Mouse (Mus musculus) embryo, embryonic 11 days (tissue): Measurements from ENCODE around the gene Fus.
A peak's percentile ranks its signal among the peaks of the same experiment; 100 is the strongest.
"Not testable (repeated sequence)": the region's sequence is repeated elsewhere in the genome, so short reads cannot be mapped to it uniquely, and the experiment has no call there.

Source experiments
- DNase-seq: peaks from one replicate; pipeline ENCODE4 v3.0.0-alpha.2; 2015

The Fus gene

DNA sequence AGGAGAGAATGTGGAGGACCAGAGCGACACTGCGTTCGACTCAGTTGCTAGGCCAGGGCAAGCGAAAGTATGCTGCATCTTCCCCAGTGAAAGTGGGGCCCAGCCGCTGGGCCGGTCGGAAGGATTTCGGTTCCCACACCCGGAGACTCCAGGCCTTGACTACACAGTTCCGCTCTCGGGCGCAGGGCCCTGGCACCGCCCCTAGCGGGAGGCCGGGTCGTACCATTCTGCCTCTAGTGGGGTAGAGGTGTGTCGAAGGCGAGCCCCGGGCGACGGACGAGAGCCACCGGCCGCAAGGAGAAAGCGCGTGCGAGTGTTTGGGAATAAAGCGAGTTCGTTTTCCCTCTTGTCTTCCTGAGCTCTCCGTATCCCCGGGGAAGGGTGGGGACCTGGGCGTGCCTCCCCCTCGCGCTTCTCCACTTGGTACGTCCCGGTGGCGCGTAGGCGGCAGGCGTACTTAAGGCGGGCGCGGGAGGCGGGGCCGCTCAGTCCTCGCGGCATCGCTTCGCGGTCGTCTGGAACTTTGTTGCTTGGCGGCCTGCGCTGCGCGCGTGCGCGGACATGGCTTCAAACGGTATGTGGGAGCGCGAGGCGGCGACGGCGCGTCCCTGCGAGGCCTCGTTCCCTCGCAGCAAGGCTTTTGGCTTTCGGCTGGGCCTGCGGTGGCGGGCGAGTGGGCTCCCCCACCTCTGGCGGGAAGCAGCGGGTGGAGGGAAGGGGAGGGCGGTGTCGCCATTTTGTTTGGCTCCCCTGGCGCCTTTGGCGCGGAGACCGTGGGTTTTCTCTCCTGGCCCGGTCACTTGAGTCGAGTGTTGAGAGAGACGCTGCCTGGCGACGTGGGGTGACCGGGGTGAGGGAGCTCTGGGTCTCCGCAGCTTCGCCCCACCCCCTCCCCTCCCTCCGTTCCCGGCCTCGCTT, at the start of gene Fus:
Gene Fus, plus strand, starts transcription at position 454 of the 918 bp plus-strand sequence.
- DNase-seq: peak; percentile 96

DNA sequence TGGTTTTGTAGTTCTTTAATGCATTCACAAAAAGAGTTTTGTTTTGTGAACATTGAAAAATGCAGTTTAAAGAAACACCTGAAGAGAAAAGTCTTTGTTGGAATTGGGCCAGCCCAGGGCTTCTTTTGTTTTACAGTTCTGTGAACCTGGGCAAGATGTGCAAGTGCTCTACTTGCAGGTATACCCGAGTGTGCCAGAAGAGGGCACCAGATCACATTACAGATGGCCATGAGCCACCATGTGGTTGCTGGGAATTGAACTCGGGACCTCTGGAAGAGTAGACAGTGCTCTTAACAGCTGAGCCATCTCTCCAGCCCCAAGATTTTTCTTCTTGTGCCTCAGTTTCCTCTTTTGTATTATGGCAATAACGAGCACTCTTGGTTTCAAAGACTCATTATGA, 49.1 kb upstream of the Fus start:
- DNase-seq: peak; percentile 49

DNA sequence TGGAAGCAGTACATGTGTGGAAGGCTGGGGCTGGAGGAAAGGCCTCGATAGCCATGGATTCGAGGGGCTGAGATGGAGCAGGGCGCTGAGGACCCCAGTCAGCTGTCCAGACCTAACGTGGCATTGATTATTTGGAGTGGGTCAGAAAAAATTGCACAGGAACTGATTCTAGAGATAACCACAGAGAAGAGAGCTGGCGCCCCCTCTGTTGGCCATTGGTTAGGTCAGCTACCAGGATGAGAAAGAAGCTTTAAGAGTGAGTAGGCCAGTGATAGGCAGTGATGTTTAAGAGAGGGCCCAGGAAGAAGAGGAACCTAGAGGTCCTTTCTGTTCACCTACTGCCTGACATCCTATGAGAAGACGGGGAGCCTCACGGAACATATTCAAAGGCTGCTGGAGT, 48.0 kb upstream of the Fus start:
- no peak for DNase-seq

DNA sequence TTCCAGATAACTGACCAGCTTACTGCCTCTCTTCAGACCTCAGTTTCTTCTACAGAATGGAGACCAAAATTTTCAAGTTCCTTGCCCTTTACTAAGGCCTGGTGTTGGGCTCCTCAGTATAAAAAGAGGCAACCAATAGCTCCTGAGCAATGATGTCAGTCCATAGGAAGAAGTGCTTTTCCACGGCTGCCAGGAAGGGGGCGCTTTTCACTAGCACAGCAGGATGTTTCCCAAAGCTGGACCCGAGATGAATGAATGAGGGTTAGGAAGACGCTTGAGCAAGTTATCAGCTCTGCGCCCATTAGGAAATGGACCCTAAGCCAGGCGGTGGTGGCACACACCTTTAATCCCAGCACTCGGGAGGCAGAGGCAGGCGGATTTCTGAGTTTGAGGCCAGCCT, 45.7 kb upstream of the Fus start:
- DNase-seq: no peak

DNA sequence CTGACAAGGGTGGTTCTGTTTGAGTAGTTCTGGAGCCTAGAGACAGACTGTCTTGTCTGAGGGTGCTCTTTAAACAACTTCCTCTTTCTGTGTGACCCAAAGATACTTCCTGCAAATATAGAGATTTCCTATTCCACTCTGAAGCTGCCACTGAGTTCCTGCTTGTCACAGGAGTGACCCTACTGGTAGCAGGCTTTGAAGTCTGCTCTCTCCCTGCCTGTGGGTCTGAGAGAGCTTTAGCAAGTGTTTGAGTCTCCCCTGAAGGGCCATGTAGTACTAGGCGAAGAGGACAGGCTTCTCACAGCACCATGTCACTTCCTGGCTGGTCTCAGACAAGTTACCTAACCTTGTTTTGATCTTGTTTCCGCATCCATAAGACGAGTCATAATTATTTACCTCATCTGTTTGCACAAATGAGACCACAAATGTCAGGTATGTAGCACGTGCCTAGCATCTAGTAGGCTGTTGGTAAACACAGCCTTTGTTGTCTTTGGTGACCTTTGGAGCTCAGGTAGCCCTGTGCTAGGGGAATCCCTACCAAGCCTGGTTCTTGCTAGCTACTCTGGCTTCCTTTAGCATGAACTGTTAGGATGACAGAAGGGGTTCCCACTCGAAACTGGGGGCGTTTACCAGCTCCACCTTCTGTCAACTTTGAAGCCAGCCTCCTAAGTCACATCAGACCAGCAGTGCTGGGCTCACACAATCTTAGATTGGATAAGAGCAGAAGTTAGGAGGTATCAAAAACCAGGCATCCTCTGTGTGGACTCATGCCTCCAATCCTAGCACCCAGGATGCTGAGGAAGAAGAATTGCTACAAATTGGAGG, 44.6 kb upstream of the Fus start:
- no peak for DNase-seq

DNA sequence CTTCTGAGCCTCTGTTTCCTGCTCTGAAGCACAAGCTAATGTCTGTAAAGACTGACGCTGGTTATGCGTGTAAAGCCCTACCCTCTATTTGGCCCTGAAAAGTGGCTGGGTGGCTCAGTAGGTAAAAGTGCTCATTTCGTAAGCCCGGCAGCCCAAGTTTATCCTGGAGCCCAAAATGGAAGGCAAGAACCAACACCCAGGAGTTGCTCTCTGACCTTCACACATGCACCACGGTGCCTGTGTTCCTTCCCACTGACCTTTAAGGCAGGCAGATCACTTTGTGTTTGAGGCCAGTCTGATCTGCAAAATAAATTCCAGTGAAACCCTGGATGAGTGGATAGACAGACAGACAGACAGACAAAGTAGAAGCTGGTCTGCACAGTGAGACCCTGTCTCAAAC, 43.5 kb upstream of the Fus start:
- no peak for DNase-seq

DNA sequence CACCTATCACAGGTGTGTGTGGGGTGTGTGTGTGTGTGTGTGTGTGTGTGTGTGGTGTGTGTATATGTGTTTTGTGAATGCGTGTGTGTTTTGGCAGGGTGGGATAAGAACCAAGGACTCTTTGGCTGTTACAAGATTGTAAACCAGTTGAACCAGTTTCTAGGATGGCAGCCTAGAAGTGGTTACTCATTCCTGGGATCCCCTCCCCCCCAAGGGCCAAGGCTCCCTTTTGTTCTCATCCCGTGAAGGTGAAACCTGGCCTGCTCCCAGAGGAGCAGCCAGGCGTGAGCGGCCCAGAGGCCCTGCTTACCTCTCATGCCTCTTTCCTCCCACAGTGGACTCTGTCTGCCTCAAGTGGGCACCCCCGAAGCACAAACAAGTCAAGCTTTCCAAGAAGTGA, 42.0 kb upstream of the Fus start:
- no peak for DNase-seq

DNA sequence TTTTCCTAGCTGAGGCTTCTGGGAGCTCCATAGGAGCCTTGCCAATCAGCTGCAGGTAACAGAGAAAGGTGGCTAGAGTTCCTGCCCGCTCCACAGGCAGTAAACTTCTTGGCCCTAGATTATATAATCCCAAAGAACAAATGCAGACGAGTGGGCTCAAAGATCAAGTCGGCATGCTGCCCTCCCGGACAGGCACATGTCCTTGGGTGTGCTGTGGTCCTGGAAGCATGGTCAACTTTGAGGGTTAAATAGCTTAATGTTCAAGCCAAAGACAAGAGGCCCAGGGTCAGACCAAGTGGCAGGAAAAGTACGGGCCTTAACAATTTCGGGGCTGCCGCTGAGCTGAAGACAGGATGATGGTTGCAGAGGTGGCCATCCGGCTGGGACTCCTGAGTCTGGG, 41.2 kb upstream of the Fus start:
- DNase-seq: no peak

DNA sequence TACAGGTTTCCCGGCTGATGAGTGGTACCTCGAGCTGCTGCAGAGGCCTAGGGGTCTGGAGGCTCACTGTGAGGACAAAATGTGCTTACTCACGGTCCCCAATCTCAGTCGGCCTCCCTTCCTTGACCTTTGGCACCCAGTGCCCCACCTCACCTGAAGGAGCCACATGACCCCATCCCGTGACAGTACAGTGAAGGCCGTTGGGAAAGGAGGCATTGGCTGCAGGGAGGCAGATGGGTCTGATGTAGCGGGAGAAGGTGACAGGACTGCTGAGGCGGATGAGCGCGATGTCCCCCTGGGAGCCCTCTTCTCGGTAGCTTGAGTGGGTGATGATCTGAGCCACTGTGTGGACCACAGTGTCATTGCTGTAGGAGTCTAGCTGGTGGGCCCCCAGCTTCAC, 40.4 kb upstream of the Fus start:
- no peak for DNase-seq

DNA sequence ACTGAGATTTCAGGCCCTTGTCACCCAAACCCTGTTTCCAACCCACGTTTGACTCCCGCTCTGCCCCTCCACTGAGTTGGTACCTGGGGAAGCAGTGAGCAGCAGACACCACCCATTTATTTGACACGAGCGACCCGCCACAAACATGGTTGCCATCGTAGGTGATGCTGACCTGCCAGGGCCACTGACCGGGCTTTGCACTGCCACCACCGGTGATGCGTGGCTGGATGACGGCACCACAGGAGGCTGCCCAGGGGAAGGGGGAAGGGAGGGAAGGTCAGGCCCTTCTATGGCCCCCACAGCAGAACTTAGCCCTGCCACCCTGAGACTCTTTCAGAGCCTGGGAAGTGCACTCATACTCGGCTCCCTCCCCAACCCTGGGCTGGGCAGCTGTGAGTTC, 39.5 kb upstream of the Fus start:
- DNase-seq: no peak

DNA sequence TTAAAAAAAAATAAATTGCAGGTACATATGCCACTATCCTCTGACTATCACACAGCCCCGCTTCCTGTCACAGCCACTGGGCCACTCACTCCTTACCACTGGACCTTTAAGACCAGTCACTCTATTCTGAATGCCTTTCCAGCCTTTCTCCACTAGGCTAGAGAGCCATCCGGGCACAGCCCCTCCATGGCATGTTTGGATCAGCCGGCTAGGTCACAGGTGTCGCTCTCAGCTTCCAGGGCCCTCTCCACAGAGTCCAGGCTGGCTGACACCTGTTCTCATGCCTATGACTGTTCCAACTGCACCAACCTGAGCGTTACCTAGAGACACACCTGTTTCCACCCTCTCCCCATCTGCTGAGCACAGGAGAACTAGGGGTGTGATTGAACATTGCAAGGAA, 38.7 kb upstream of the Fus start:
- no peak for DNase-seq

DNA sequence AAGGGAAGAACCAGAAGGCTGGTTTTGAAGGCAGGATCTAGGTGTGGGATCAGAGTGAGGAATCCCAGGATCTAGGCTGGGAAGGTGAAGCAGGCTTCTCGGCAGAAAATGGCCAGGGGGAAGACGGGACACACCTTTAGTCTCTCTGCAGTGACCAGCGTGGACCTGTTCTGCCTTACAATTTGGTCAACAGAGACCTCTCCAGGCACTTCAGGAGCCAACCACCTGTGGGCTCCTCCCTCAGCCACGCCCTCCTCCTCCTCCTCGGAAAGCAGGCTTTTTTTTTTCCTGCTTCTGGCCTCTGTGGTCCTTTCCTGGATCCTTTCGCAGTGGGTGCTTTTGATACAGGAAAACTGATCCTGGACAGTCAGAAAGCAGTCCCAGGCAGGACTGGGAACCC, 37.3 kb upstream of the Fus start, which contains the start of gene Prss8:
Gene Prss8, minus strand, starts transcription at position 182 of the 400 bp plus-strand sequence.
- DNase-seq: peak; percentile 21

DNA sequence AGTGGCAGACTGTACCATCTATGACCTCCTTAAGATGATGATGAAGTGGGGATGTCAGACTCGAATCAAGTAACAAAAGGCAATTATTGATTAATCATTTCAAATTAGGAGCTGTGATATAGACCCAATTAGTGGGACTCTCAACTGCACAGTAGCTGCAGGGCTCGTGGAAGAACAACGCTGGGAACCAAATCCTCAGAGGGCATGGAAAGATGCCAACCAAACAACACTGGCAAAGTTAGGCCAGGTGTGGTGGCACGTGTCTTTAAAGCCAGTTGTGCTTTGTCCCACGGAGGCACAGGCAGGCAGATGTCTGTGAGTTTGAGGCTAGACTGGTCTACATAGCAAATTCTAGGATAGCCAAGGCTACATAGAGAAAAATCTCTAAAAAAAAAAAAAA, 36.6 kb upstream of the Fus start:
- no peak for DNase-seq

DNA sequence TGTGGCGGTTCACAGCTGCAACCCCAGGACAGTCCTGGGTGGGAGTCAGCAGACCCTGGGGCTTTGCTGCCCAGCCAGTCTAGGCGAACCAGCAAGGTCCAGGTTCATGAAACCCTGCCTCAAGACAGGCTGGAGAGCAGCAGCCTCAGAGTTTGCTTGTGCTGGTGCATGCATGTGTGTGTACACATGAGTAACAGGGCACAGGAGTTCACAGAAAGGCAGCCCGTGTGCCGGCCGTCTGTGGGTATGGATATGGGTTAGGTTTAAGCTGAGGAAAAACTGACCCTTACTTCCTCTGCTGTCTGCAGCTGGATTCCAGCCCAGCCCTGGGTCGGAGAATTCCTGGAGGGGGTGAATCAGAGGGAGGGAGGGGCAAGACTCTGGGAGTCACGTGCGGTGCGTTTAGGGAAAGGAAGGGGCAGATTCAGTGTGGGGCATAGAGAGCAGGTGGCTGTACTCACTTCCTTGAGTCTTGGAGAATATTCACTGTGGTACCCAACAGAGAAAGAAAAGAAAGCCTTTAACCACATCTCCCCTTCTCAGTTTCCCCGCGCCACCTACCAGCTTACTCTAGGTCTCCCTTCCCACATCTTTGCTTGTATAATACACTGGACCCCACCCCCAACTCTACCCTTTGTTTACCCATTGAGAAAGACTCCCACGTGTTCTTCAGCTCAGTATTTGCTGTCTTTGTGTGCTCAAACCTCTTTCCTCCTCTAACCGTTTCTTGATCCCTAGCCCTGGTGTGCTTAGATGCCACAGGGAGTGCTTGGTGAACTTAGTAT, 35.7 kb upstream of the Fus start:
- peak; percentile 30 for DNase-seq

DNA sequence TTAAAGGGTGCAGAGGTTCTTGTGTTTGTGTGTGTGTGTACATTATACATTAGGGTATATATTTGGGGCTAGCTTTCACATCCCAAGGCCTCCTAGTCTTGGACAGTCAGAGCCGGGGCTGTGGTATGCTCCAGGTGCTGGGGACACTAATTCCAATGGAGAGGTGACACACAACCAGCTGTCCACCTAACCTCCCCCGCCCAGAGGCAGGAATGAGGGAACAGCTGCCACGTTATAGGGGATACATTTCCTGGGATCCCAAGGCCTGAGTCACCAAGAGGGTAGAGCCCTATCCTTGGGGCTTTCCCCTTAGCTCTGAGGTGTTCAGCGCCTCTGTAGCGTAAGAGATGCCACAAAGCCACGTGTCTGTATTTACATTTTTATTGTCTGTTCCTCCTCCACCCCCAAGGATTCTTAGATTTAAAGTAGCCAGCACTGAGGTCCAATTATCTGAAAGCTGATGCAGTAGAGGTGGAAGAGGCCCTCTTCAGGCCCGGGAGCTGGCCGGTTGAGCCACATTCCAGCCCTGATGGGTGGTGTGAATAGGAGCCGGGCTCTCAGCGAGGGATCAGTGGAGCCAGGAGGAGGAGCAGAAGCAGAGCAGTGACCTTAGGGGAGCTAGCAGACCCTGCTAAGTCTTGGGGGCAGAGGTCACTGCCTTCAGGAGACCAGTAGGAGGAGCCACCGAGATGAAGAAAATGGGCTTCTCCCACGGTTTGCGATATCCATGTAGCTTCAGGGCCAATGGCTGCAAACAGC, 34.8 kb upstream of the Fus start:
- DNase-seq: peak; percentile 64

DNA sequence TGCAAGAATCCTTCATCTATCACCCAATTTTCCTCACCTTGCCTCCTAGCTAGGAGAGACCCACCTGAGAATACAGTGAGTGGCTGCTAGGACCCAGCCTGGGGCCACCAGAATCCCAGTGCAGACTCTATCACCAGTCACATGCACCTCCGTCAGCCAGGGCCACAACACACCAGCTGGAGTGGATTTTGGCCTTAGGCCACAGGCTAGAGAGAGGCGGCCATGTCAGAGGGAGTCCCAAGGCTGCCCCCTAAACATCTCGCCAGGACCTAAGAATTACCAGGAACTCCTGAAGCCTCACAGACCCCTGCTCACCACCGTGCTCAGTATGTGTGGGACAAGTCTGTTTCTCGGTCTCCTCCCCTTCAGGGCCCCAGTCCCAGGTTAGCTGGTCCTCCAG, 33.2 kb upstream of the Fus start:
- DNase-seq: no peak

DNA sequence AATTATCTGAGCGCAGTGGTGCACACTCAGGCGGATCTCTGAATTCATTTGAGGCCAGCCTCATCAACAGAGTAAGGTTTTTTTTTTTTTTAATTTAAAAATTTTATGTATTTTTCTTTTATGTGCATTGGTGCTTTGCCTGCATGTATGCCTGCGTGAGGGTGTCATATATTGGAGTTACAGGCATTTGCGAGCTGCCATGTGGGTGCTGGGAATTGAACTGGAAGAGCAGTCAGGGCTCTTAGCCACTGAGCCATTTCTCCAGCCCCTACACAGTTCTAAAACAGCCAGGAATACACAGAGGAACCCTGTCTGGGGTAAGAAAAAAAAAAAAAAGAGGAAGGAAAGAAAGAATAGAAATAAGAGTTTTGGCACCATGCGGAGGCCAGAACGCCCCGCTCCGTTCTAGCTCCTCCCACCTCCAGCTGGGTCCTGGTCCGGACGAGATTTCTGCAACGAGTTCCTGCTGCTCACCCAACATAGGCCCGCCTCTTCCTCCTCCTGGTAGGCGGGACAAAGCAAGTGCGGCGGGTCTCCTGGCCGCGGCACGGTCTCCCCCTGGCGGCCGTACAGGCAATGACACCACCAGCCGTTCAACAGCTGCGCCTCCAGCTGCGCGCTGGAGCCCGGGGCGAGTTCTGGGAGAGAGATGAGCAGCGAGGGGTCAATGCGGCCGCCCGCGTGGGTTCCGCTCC, 32.1 kb upstream of the Fus start:
- peak; percentile 96 for DNase-seq

DNA sequence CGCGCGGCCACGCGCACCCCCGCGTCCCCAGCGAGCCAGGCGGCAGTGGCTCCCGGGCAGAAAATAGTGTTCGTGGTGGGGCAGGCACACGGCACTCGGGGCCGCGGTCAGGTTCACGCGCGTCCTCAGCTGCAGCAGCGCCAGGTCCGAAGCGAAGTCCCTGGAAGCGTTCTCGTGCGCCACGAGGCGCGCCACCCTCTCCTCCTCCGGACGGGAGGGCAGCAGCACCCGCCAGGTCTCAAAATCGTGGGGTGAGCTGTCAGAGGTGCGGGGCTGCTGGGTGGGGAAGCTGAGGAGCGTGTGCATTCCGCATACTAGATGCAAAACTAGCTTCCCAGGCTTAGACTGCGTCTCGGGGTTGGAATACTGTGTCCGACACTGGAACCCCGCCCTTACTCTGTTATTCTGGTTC, 31.5 kb upstream of the Fus start:
- no peak for DNase-seq

DNA sequence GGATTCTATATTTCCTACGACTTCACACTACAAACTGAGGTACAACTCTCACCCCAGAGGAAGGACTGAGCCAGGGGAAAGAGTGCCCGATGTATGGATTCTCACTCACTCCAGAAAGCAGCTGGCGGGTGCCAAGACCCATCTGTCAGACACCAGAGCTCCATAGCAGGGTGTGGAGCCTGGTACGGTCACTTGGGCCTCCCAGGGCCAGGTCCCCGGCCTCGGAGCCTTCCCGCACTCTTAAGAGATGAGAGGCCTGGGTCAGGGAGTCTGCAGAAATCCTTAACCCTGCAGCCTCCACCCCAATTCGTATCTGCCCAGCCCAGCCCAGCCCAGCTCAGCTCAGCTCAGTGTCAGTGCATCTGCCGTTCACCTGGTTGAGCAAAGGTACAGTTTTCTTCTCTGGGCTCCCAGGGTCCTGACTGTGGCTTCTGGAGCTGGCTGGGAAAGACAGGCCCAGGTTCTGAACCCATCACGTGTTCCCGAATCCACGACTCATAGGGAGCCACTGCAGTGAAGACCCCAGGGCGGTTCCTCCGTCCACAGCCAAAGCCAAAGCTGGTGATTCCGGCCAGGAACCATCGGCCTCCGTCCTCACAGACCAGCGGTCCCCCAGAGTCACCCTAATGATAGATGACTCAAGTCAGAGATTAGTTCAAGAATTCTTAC, 30.9 kb upstream of the Fus start:
- no peak for DNase-seq

DNA sequence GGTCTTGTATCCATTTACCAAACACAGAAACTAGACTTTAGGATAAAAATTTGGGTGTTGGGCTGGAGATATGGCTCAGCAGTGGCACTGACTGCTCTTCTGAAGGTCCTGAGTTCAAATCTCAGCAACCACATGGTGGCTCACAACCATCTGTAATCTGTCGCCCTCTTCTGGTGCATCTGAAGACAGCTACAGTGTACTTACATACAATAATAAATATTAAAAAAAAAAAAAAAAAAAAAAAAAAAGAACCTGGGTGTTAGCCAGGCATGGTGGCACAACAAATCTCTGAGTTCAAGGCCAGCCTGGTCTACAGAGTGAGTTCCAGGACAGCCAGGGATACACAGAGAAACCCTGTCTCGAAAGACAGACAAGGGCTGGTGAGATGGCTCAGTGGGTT, 25.2 kb upstream of the Fus start:
- DNase-seq: not testable (repeated sequence)

DNA sequence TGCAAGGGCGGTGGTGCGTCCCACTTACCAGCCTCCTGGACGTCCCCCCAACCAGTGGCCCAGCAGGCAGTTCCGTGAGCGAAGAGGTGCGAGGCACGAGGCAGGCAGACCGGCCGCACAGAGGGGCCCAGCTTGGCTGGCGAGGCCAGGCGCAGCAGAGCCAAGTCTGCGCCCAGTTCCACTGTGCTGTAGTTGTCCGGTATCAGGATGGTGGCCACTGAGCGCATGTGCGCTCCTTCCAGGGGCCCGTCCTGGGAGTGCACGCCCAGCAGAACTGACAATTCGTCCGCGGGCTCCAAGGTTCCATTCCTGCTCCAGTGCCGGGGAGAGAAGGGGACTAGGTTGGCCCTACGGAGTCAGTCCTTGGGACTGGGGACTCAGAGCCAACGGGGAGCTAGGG, 22.6 kb upstream of the Fus start:
- peak; percentile 49 for DNase-seq
